Mouse (Mus musculus) embryonic fibroblast, embryonic 13.5 days (primary cell): Measurements from ENCODE around the gene Cdc16. TPM values are rescaled to one million over a fixed set of nuclear protein-coding genes. Genes with fewer than 3 reads are reported as not detected.
"Not testable (repeated sequence)": the region's sequence is repeated elsewhere in the genome, so short reads cannot be mapped to it uniquely, and the experiment has no call there.

ENCODE experiments used
- H3K27ac ChIP-seq: 2 replicates; pipeline ENCODE4 v1.5.1; 2012; ENCODE audit warnings: low read length, control low read depth, inconsistent platforms; ENCODE audit not compliant: insufficient read depth
- H3K4me1 ChIP-seq: 2 replicates; pipeline ENCODE4 v1.6.1; 2011; ENCODE audit warnings: low read length; ENCODE audit not compliant: control insufficient read depth, insufficient read depth
- H3K4me3 ChIP-seq: 2 replicates; pipeline ENCODE4 v1.5.1; 2011; ENCODE audit warnings: mild to moderate bottlenecking, control low read depth, low read length; ENCODE audit not compliant: insufficient read depth
- CTCF ChIP-seq: IDR thresholded peaks from 2 replicates; pipeline ENCODE4 v1.5.1; 2011; ENCODE audit warnings: mild to moderate bottlenecking, control low read depth, low read length, moderate library complexity, borderline replicate concordance; ENCODE audit not compliant: insufficient read depth
- POLR2A ChIP-seq: IDR thresholded peaks from 2 replicates; pipeline ENCODE4 v1.6.1; 2011; ENCODE audit warnings: low read depth, mild to moderate bottlenecking, control low read depth, low read length, moderate library complexity
- polyA plus RNA-seq: library from polyadenylated mRNA; stranded (reverse); fragments of >200 nt; gene quantifications from 2 replicates; pipeline ENCODE4 v1.2.4, GENCODE M21; 2011; ENCODE audit warnings: low read depth; ENCODE audit not compliant: missing spikeins, insufficient read length

Gene Cdc16
- 123 and 140 TPM in 2 replicates for polyA plus RNA-seq

- H3K27ac ChIP-seq: peak within 1 kb of the TSS; percentile 74
- H3K4me3 ChIP-seq: peak within 1 kb of the TSS; percentile 95
- TF ChIP-seq POLR2A: peak; percentile 73
- TF ChIP-seq CTCF: no peak
- H3K4me1 ChIP-seq: 0 out of 2 replicates have a peak, but pooled peaks cover 2% of the 10 kb centered on the region
Observed at GRCm38 (mm10) chr8:13756982-13757804, at the start of gene Cdc16. Gene Cdc16 (plus strand): TSS chr8:13757676.

GRCm38 (mm10) chr8:13708514-13708913, 49.0 kb upstream of the Cdc16 start:
- no peak for TF ChIP-seq POLR2A
- TF ChIP-seq CTCF: no peak
- H3K4me3 ChIP-seq: no peak overlapping the region
- H3K4me1 ChIP-seq: no peaks in the 10 kb centered on the region
- no peak overlapping the region for H3K27ac ChIP-seq

- no peak overlapping the region for H3K4me3 ChIP-seq
- H3K4me1 ChIP-seq: no peaks in the 10 kb centered on the region
- H3K27ac ChIP-seq: no peak overlapping the region
- TF ChIP-seq POLR2A (no peak), CTCF (no peak)
Observed at GRCm38 (mm10) chr8:13718980-13719379, 38.5 kb upstream of the Cdc16 start.

- H3K4me3 ChIP-seq: no peak overlapping the region
- H3K27ac ChIP-seq: no peak overlapping the region
- no peaks in the 10 kb centered on the region for H3K4me1 ChIP-seq
- no peak for TF ChIP-seq POLR2A
- no peak for TF ChIP-seq CTCF
Observed at GRCm38 (mm10) chr8:13725722-13726121, 31.8 kb upstream of the Cdc16 start.

- H3K4me1 ChIP-seq: no peaks in the 10 kb centered on the region
- TF ChIP-seq CTCF (no peak), POLR2A (no peak)
- H3K4me3 ChIP-seq: no peak overlapping the region
- no peak overlapping the region for H3K27ac ChIP-seq
Observed at GRCm38 (mm10) chr8:13727469-13728094, 29.9 kb upstream of the Cdc16 start.

- TF ChIP-seq CTCF (no peak), POLR2A (no peak)
- Histone ChIP-seq H3K4me3 (no peak overlapping the region), H3K4me1 (no peaks in the 10 kb centered on the region), H3K27ac (no peak overlapping the region)
Observed at GRCm38 (mm10) chr8:13740323-13740770, 17.1 kb upstream of the Cdc16 start.

- Histone ChIP-seq H3K27ac (no peak overlapping the region), H3K4me1 (no peaks in the 10 kb centered on the region), H3K4me3 (no peak overlapping the region)
- no peak for TF ChIP-seq POLR2A
Observed at GRCm38 (mm10) chr8:13740817-13741613, 16.5 kb upstream of the Cdc16 start.

GRCm38 (mm10) chr8:13746212-13746611, 11.3 kb upstream of the Cdc16 start:
- not testable (repeated sequence) for H3K27ac ChIP-seq, H3K4me1 ChIP-seq, H3K4me3 ChIP-seq

- no peak overlapping the region for H3K27ac ChIP-seq
- TF ChIP-seq CTCF (no peak), POLR2A (no peak)
- no peak overlapping the region for H3K4me3 ChIP-seq
- 0 out of 2 replicates have a peak, but pooled peaks cover 4% of the 10 kb centered on the region for H3K4me1 ChIP-seq
Observed at GRCm38 (mm10) chr8:13747626-13748025, 9.8 kb upstream of the Cdc16 start.
